Mouse (Mus musculus): ENCODE results near the gene Spata3. TPM values are rescaled to one million over a fixed set of nuclear protein-coding genes. Genes with fewer than 3 reads are reported as not detected.

The Spata3 gene
- total RNA-seq, 2 experiments from 2014 or later = not detected

Other genes with a start within 250 kb of the Spata3 start
- under 1 TPM in 1 of 2 experiments, not detected in 1; 0.30 TPM for gene A630001G21Rik, start 238.2 kb upstream of the Spata3 start, total RNA-seq (2021)
- 100 to 1,000 TPM; 153 to 159 TPM for gene Cab39, start 223.4 kb upstream of the Spata3 start, total RNA-seq (2021)
- 10 to 100 TPM; 20.7 to 27.2 TPM for gene Itm2c, start 122.5 kb upstream of the Spata3 start, total RNA-seq (2021)
- gene 4933407L21Rik, start 88.3 kb upstream of the Spata3 start, total RNA-seq (2021) = not detected
- not detected for gene Gpr55, start 55.8 kb upstream of the Spata3 start, total RNA-seq (2021)
- not detected for gene 2810459M11Rik, start 29.0 kb downstream of the Spata3 start, total RNA-seq (2021)
- 100 to 1,000 TPM; 104 to 108 TPM for gene Psmd1, start 47.6 kb downstream of the Spata3 start, total RNA-seq (2021)
- gene Htr2b, start 95.2 kb downstream of the Spata3 start, total RNA-seq (2021) = under 1 TPM in 1 of 2 experiments, not detected in 1; 0.15 TPM
- gene Gm21972, start 116.8 kb downstream of the Spata3 start, total RNA-seq (2021) = 1 to 10 TPM in 1 of 2 experiments, not detected in 1; 1.1 TPM
- gene Armc9, start 138.0 kb downstream of the Spata3 start, total RNA-seq (2021) = 1 to 10 TPM; 1.7 to 1.9 TPM

All from gastrocnemius, postnatal 36 days (tissue).